Comparison of ENCODE assay signal across 8 mouse cellular contexts in genomic region chr11:8445915-8446356, GRCm38 (mm10).
A peak's percentile ranks its signal among the peaks of the same experiment; 100 is the strongest.
DNase-seq lines count a peak whose midpoint lies in the region; ATAC-seq and TF ChIP-seq lines count a peak whose summit lies in the region.

No protein-coding gene starts in this region.

- peak; percentile 91 for ATAC-seq in hindbrain, embryonic 16.5 days

- H3K9me3 ChIP-seq in hindbrain, embryonic 16.5 days (ENCODE audit: control insufficient read depth, low read length): no peaks in the 10 kb centered on the region

- no peak for TF ChIP-seq CTCF in olfactory bulb, adult 2 months (IDR thresholded peaks at IDR 0.05; ENCODE audit: insufficient read depth, low read depth, low read length)

- DNase-seq in cerebellum, adult 18-20 months: peak; percentile 52 to 57
- no peak for DNase-seq in cerebellum, adult 11 months
- DNase-seq in adrenal gland, postnatal 10 days: peak; percentile 86
- peak; percentile 70 to 75 for DNase-seq in frontal cortex, postnatal 36 days (ENCODE audit: low spot score in 2 of 2)
- DNase-seq in left cerebral cortex, adult 9 months (ENCODE audit: low spot score in 2 of 2): peak; percentile 58 to 74
- no peak for DNase-seq in spleen, postnatal 14 days (ENCODE audit: low spot score in 2 of 2)

- H3K4me3 ChIP-seq in hindbrain, embryonic 16.5 days (ENCODE audit: low read length): no peak overlapping the region
- H3K4me3 ChIP-seq in olfactory bulb, adult 2 months (ENCODE audit: insufficient read depth, low read depth, low read length): no peak overlapping the region

- TF ChIP-seq POLR2A in olfactory bulb, adult 2 months (IDR thresholded peaks at IDR 0.05; ENCODE audit: insufficient read depth, low read depth, low read length): no peak

- no peaks in the 10 kb centered on the region for H3K36me3 ChIP-seq in hindbrain, embryonic 16.5 days (ENCODE audit: control insufficient read depth, insufficient read depth, low read length)

- no peak overlapping the region for H3K9ac ChIP-seq in hindbrain, embryonic 16.5 days (ENCODE audit: low read depth, low read length)

- H3K4me1 ChIP-seq in hindbrain, embryonic 16.5 days (ENCODE audit: control insufficient read depth, insufficient read depth, low read depth, low read length): peaks cover 7% of the 10 kb centered on the region
- peaks cover 17% of the 10 kb centered on the region for H3K4me1 ChIP-seq in olfactory bulb, adult 2 months (ENCODE audit: control insufficient read depth, insufficient read depth, low read length)

- no peaks in the 10 kb centered on the region; the same call in 1 of the 2 replicates for H3K27me3 ChIP-seq in hindbrain, embryonic 16.5 days (replicated peaks; ENCODE audit: control insufficient read depth, insufficient read depth, low read length)

- no peak overlapping the region for H3K4me2 ChIP-seq in hindbrain, embryonic 16.5 days (ENCODE audit: low read length)

- peak overlapping the region; percentile 64 for H3K27ac ChIP-seq in hindbrain, embryonic 16.5 days (ENCODE audit: low read depth, low read length)
- peak overlapping the region; percentile 6; the same call in 1 of the 2 replicates for H3K27ac ChIP-seq in olfactory bulb, adult 2 months (ENCODE audit: insufficient read depth, low read depth, low read length)

- 21% methylated on average over 8 of the region's 8 CpGs for WGBS in hindbrain, embryonic 16.5 days
- WGBS in olfactory bulb, adult 2 months: 14% methylated on average over 8 of the region's 8 CpGs

Comparison
In these comparisons a context has a peak if more than half of its experiments do, and no peak if none do; other contexts are left out.
1. DNase-seq: peak in cerebellum, adult 18-20 months (2 of 2), adrenal gland, postnatal 10 days (single experiment), frontal cortex, postnatal 36 days (2 of 2) and left cerebral cortex, adult 9 months (2 of 2); none in cerebellum, adult 11 months (single experiment) and spleen, postnatal 14 days (0 of 2).